Mouse (Mus musculus): ENCODE results near the gene Sft2d2. TPM values are rescaled to one million over a fixed set of nuclear protein-coding genes. Genes with fewer than 3 reads are reported as not detected.

Gene Sft2d2
- polyA plus RNA-seq, 1 experiment from 2014 or later = 24.3 TPM

GRCm38 (mm10) chr1:165160723-165161405, 33.4 kb downstream of the Sft2d2 start, which contains the start of gene Tbx19:
TSS of gene Tbx19 (minus strand) at chr1:165160773.
- Histone ChIP-seq H3K4me2 (replicated peaks; ENCODE audit: low read depth) (no peak within 1 kb of the TSS), H3K27ac (ENCODE audit: low read depth, low read length) (no peak within 1 kb of the TSS), H3K9ac (ENCODE audit: low read depth, low read length) (no peak within 1 kb of the TSS), H3K4me1 (replicated peaks; ENCODE audit: control insufficient read depth, insufficient read depth, low read length) (no peaks in the 10 kb centered on the region), H3K4me3 (ENCODE audit: low read depth, low read length) (no peak within 1 kb of the TSS), H3K27me3 (replicated peaks; ENCODE audit: control insufficient read depth, insufficient read depth, low read length) (no peaks in the 10 kb centered on the region), H3K36me3 (ENCODE audit: control insufficient read depth, insufficient read depth) (no peaks in the 10 kb centered on the region), H3K9me3 (ENCODE audit: control insufficient read depth) (no peaks in the 10 kb centered on the region)
- TF ChIP-seq CTCF (IDR thresholded peaks at IDR 0.05; ENCODE audit: low read depth) = no peak
- no peak for ATAC-seq
- WGBS = 87% methylated on average over 8 of the region's 8 CpGs

DNA sequence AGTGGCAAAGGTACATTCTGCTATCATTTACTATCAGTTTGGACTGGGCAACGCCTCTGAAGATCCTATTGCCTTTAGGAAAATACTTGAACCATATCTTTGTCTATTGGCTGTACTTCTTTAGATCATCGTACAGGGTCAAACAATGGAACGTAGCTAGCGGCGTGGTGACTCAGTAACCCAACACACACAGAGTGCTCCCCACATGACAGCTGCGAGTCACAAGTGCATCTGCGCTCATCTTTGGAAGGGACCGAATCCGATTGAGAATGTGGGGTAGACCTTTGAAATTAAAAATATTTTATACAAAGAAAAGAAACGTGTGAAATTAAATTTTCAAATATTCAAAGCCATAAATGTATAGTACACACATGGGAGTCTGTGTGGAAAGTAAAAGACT, 35.4 kb downstream of the Sft2d2 start:
- no peaks in the 10 kb centered on the region for H3K36me3 ChIP-seq (ENCODE audit: control insufficient read depth, insufficient read depth)
- no peak for ATAC-seq
- H3K9me3 ChIP-seq (ENCODE audit: control insufficient read depth) = no peaks in the 10 kb centered on the region
- H3K4me2 ChIP-seq (replicated peaks; ENCODE audit: low read depth) = no peak overlapping the region
- H3K4me1 ChIP-seq (replicated peaks; ENCODE audit: control insufficient read depth, insufficient read depth, low read length) = no peaks in the 10 kb centered on the region
- 52% methylated on average over 10 of the region's 10 CpGs for WGBS
- H3K27ac ChIP-seq (ENCODE audit: low read depth, low read length) = no peak overlapping the region
- no peak for TF ChIP-seq CTCF (IDR thresholded peaks at IDR 0.05; ENCODE audit: low read depth)
- no peaks in the 10 kb centered on the region for H3K27me3 ChIP-seq (replicated peaks; ENCODE audit: control insufficient read depth, insufficient read depth, low read length)
- no peak overlapping the region for H3K9ac ChIP-seq (ENCODE audit: low read depth, low read length)
- H3K4me3 ChIP-seq (ENCODE audit: low read depth, low read length) = no peak overlapping the region

GRCm38 (mm10) chr1:165154162-165154561, 40.1 kb downstream of the Sft2d2 start:
- H3K4me1 ChIP-seq (replicated peaks; ENCODE audit: control insufficient read depth, insufficient read depth, low read length) = no peaks in the 10 kb centered on the region
- H3K27me3 ChIP-seq (replicated peaks; ENCODE audit: control insufficient read depth, insufficient read depth, low read length) = no peaks in the 10 kb centered on the region
- 78% methylated on average over 4 of the region's 4 CpGs for WGBS
- no peak overlapping the region for H3K9ac ChIP-seq (ENCODE audit: low read depth, low read length)
- no peak overlapping the region for H3K4me3 ChIP-seq (ENCODE audit: low read depth, low read length)
- no peak for TF ChIP-seq CTCF (IDR thresholded peaks at IDR 0.05; ENCODE audit: low read depth)
- no peak for ATAC-seq
- H3K27ac ChIP-seq (ENCODE audit: low read depth, low read length) = no peak overlapping the region
- H3K36me3 ChIP-seq (ENCODE audit: control insufficient read depth, insufficient read depth) = no peaks in the 10 kb centered on the region
- H3K9me3 ChIP-seq (ENCODE audit: control insufficient read depth) = no peaks in the 10 kb centered on the region
- H3K4me2 ChIP-seq (replicated peaks; ENCODE audit: low read depth) = no peak overlapping the region

GRCm38 (mm10) chr1:165151216-165151615, 43.0 kb downstream of the Sft2d2 start:
- Histone ChIP-seq H3K27me3 (replicated peaks; ENCODE audit: control insufficient read depth, insufficient read depth, low read length) (no peaks in the 10 kb centered on the region), H3K4me1 (replicated peaks; ENCODE audit: control insufficient read depth, insufficient read depth, low read length) (no peaks in the 10 kb centered on the region), H3K9ac (ENCODE audit: low read depth, low read length) (no peak overlapping the region), H3K9me3 (ENCODE audit: control insufficient read depth) (no peaks in the 10 kb centered on the region), H3K4me3 (ENCODE audit: low read depth, low read length) (no peak overlapping the region), H3K27ac (ENCODE audit: low read depth, low read length) (no peak overlapping the region), H3K4me2 (replicated peaks; ENCODE audit: low read depth) (no peak overlapping the region), H3K36me3 (ENCODE audit: control insufficient read depth, insufficient read depth) (no peaks in the 10 kb centered on the region)
- ATAC-seq = no peak
- WGBS = 40% methylated on average over 8 of the region's 8 CpGs
- no peak for TF ChIP-seq CTCF (IDR thresholded peaks at IDR 0.05; ENCODE audit: low read depth)

- no peak overlapping the region for H3K4me3 ChIP-seq (ENCODE audit: low read depth, low read length)
- no peak for ATAC-seq
- TF ChIP-seq CTCF (IDR thresholded peaks at IDR 0.05; ENCODE audit: low read depth) = no peak
- no peaks in the 10 kb centered on the region for H3K36me3 ChIP-seq (ENCODE audit: control insufficient read depth, insufficient read depth)
- no peak overlapping the region for H3K4me2 ChIP-seq (replicated peaks; ENCODE audit: low read depth)
- H3K9ac ChIP-seq (ENCODE audit: low read depth, low read length) = no peak overlapping the region
- no peaks in the 10 kb centered on the region for H3K9me3 ChIP-seq (ENCODE audit: control insufficient read depth)
- no peaks in the 10 kb centered on the region for H3K4me1 ChIP-seq (replicated peaks; ENCODE audit: control insufficient read depth, insufficient read depth, low read length)
- no peaks in the 10 kb centered on the region for H3K27me3 ChIP-seq (replicated peaks; ENCODE audit: control insufficient read depth, insufficient read depth, low read length)
- WGBS = 72% methylated on average over 12 of the region's 12 CpGs
- no peak overlapping the region for H3K27ac ChIP-seq (ENCODE audit: low read depth, low read length)
Observed at GRCm38 (mm10) chr1:165142343-165142916, 51.8 kb downstream of the Sft2d2 start.

- WGBS = 66% methylated on average over 3 of the region's 3 CpGs
- no peak for TF ChIP-seq CTCF (IDR thresholded peaks at IDR 0.05; ENCODE audit: low read depth)
- Histone ChIP-seq H3K9me3 (ENCODE audit: control insufficient read depth) (no peaks in the 10 kb centered on the region), H3K4me1 (replicated peaks; ENCODE audit: control insufficient read depth, insufficient read depth, low read length) (no peaks in the 10 kb centered on the region), H3K36me3 (ENCODE audit: control insufficient read depth, insufficient read depth) (no peaks in the 10 kb centered on the region), H3K27me3 (replicated peaks; ENCODE audit: control insufficient read depth, insufficient read depth, low read length) (no peaks in the 10 kb centered on the region), H3K9ac (ENCODE audit: low read depth, low read length) (no peak overlapping the region), H3K27ac (ENCODE audit: low read depth, low read length) (no peak overlapping the region), H3K4me2 (replicated peaks; ENCODE audit: low read depth) (no peak overlapping the region), H3K4me3 (ENCODE audit: low read depth, low read length) (no peak overlapping the region)
- ATAC-seq = no peak
Observed at GRCm38 (mm10) chr1:165140227-165140626, 54.0 kb downstream of the Sft2d2 start.
